Mouse (Mus musculus) liver, postnatal 0 days (tissue): Measurements from ENCODE around the gene Zfp239.

Experiments
- CTCF ChIP-seq: sonication (generic); IDR thresholded peaks from 2 replicates; pipeline ENCODE4 v1.5.1; 2016; ENCODE audit warnings: antibody characterized with exemption, low read depth
- EP300 ChIP-seq: IDR thresholded peaks from 2 replicates; pipeline ENCODE4 v1.6.1; 2016; ENCODE audit warnings: antibody characterized with exemption, low read depth, mild to moderate bottlenecking

GRCm38 (mm10) chr6:117903836-117904235 lies 41.9 kb downstream of the Zfp239 start:
- TF ChIP-seq CTCF (no peak), EP300 (no peak)
